Mouse (Mus musculus): Measurements from ENCODE around the gene Smg6.

DNA sequence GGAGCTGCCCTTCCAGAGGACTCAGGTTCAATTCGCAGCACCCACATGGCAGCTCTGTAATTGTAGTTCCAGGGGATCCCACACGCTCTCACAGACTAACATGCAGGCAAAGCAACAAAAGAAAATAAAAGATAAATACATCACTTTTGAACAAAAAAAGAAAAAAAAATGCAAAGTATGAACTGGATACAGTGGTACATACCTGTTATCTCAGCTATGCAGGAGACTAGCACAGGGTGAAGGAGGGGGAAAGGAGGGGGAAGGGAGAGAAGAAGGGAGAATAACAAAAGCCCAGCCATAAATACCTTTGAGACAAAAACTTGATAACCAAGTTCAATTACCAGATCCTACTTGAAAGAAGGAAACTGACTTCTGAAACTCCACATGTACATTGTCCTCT, 198.8 kb downstream of the Smg6 start:
- no peak for TF ChIP-seq CTCF (conservative IDR thresholded peaks at IDR 0.05; ENCODE audit: low read length)
- TF ChIP-seq NANOG (IDR thresholded peaks at IDR 0.05; ENCODE audit: borderline replicate concordance, low read length), result no peak
- TF ChIP-seq POU5F1 (IDR thresholded peaks at IDR 0.05; ENCODE audit: borderline replicate concordance, low read length), result no peak

Measured in E14TG2a.4 (cell line).